Mouse (Mus musculus) E14TG2a.4 (cell line): ENCODE data around the gene Map1b.

Source experiments
- CTCF ChIP-seq: conservative IDR thresholded peaks from 2 replicates; pipeline ENCODE4 v1.5.1; 2014; ENCODE audit warnings: low read length
- POU5F1 ChIP-seq: IDR thresholded peaks from 2 replicates; pipeline ENCODE4 v1.6.1; 2014; ENCODE audit warnings: low read length, borderline replicate concordance

- no peak for TF ChIP-seq CTCF
- no peak for TF ChIP-seq POU5F1
Observed at GRCm38 (mm10) chr13:99558216-99558906, 42.0 kb upstream of the Map1b start.
